Comparison of ENCODE assay signal across 13 mouse cellular contexts in genomic region chr1:121990653-121991052, GRCm38 (mm10).
"Had no signal": no experiment of that assay in that cellular context is flagged by ENCODE, and none has a peak within 500 bp of the region (broad histone marks: within the 10 kb centered on the region; RNA-seq: fewer than 3 reads in every experiment).

No protein-coding gene starts in this region.

- H3K9ac ChIP-seq: intestine, embryonic 15.5 days; limb, embryonic 13.5 days; liver, embryonic 15.5 days; midbrain, embryonic 15.5 days; neural tube, embryonic 12.5 days had no signal

- H3K4me2 ChIP-seq: intestine, embryonic 15.5 days; limb, embryonic 13.5 days; liver, embryonic 11.5 days; liver, embryonic 15.5 days; midbrain, embryonic 11.5 days; midbrain, embryonic 15.5 days; neural tube, embryonic 12.5 days had no signal

- DNase-seq: kidney, adult 2 months; thymus, postnatal 4 days had no signal

- H3K4me1 ChIP-seq: intestine, embryonic 15.5 days; limb, embryonic 13.5 days; liver, embryonic 15.5 days; megakaryocyte, embryonic 14.5 days; midbrain, embryonic 15.5 days; neural tube, embryonic 12.5 days had no signal

- H3K36me3 ChIP-seq: intestine, embryonic 15.5 days; limb, embryonic 13.5 days; liver, embryonic 15.5 days; midbrain, embryonic 15.5 days; neural tube, embryonic 12.5 days had no signal

- H3K4me3 ChIP-seq: intestine, embryonic 15.5 days; layer of hippocampus, adult 2 months; limb, embryonic 13.5 days; liver, embryonic 15.5 days; megakaryocyte, embryonic 14.5 days; midbrain, embryonic 15.5 days; neural tube, embryonic 12.5 days had no signal

- ATAC-seq: intestine, embryonic 15.5 days; midbrain, embryonic 15.5 days had no signal

- H3K9me3 ChIP-seq: intestine, embryonic 15.5 days; limb, embryonic 13.5 days; liver, embryonic 15.5 days; midbrain, embryonic 15.5 days; neural tube, embryonic 12.5 days had no signal

- H3K27ac ChIP-seq: intestine, embryonic 15.5 days; layer of hippocampus, adult 2 months; limb, embryonic 13.5 days; liver, embryonic 15.5 days; macrophage; midbrain, embryonic 15.5 days; neural tube, embryonic 12.5 days; stomach, postnatal 0 days had no signal

- H3K27me3 ChIP-seq: intestine, embryonic 15.5 days; limb, embryonic 13.5 days; liver, embryonic 15.5 days; megakaryocyte, embryonic 14.5 days; midbrain, embryonic 15.5 days; neural tube, embryonic 12.5 days had no signal
